19 mouse cellular contexts compared by ENCODE assay signal in the genomic region with DNA sequence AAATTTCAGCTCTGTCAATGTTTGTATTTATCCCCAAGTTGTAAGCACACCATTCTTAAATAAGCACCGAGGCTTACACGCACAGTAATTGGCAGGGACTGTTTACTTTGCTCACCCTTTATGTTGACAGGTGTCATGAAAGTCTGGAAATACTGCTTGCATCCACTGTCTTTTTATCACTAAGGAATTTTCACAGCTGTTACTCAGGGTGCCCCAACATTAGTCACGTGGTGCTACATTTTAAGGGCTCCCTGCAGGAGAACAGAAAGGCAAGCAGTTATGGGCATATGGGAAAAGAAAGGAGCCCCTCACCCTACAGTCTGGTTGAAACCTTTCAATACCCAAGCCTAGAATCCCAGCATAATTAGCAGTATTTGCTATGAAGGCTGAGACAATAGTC.
A peak's percentile ranks its signal among the peaks of the same experiment; 100 is the strongest.
DNase-seq lines count a peak whose midpoint lies in the region; ATAC-seq and TF ChIP-seq lines count a peak whose summit lies in the region.
"Had no signal": no experiment of that assay in that cellular context is flagged by ENCODE, and none has a peak within 500 bp of the region (broad histone marks: within the 10 kb centered on the region; RNA-seq: fewer than 3 reads in every experiment).

No protein-coding gene starts in this region.

- H3K79me2 ChIP-seq in myocyte (ENCODE audit: control insufficient read depth, insufficient read depth): no peaks in the 10 kb centered on the region

- 44% methylated on average over 3 of the region's 3 CpGs for WGBS in forebrain, embryonic 14.5 days
- 41% methylated on average over 3 of the region's 3 CpGs for WGBS in forebrain, postnatal 0 days
- 33% methylated on average over 3 of the region's 3 CpGs for WGBS in forebrain, embryonic 16.5 days
- 82% methylated on average over 3 of the region's 3 CpGs for WGBS in forebrain, embryonic 10.5 days

- no peak overlapping the region for H3K27ac ChIP-seq in forebrain, embryonic 14.5 days (ENCODE audit: low read depth, low read length)
- no peak overlapping the region for H3K27ac ChIP-seq in forebrain, postnatal 0 days (ENCODE audit: low read depth, low read length)
- H3K27ac ChIP-seq in forebrain, embryonic 16.5 days (ENCODE audit: low read length): no peak overlapping the region
- H3K27ac ChIP-seq in forebrain, embryonic 10.5 days: no peak overlapping the region
- H3K27ac ChIP-seq: embryonic facial prominence, embryonic 13.5 days; embryonic facial prominence, embryonic 15.5 days had no signal

- H3K4me1 ChIP-seq in forebrain, embryonic 14.5 days (ENCODE audit: control insufficient read depth, insufficient read depth, low read length): peaks cover 4% of the 10 kb centered on the region
- H3K4me1 ChIP-seq in forebrain, postnatal 0 days (ENCODE audit: insufficient read depth): no peaks in the 10 kb centered on the region
- peaks cover 7% of the 10 kb centered on the region for H3K4me1 ChIP-seq in forebrain, embryonic 16.5 days (replicated peaks; ENCODE audit: control insufficient read depth, insufficient read depth, low read length)
- peaks cover 15% of the 10 kb centered on the region for H3K4me1 ChIP-seq in forebrain, embryonic 10.5 days
- H3K4me1 ChIP-seq: embryonic facial prominence, embryonic 13.5 days; embryonic facial prominence, embryonic 15.5 days had no signal

- DNase-seq in forebrain, embryonic 14.5 days (ENCODE audit: low spot score): peak; percentile 64
- DNase-seq in forebrain, postnatal 0 days: no peak
- DNase-seq in forebrain, embryonic 10.5 days (ENCODE audit: extremely low spot score, low spot score): no peak
- DNase-seq in adrenal gland, adult 2 months: no peak
- DNase-seq: adrenal gland, adult 8-10 months; adrenal gland, postnatal 14 days; adrenal gland, postnatal 36 days; cerebellum, adult 11 months; cerebellum, adult 18-20 months; cerebellum, adult 8-10 months; cerebellum, adult 9-11 months; cerebellum, postnatal 14 days; cerebellum, postnatal 36 days; embryo, embryonic 11 days had no signal

- H3K27me3 ChIP-seq in forebrain, embryonic 14.5 days (replicated peaks; ENCODE audit: control insufficient read depth, insufficient read depth, low read length): no peaks in the 10 kb centered on the region
- H3K27me3 ChIP-seq in forebrain, postnatal 0 days (ENCODE audit: insufficient read depth, low read length): no peaks in the 10 kb centered on the region
- no peaks in the 10 kb centered on the region for H3K27me3 ChIP-seq in forebrain, embryonic 16.5 days (replicated peaks; ENCODE audit: control insufficient read depth, insufficient read depth, low read length)
- H3K27me3 ChIP-seq in forebrain, embryonic 10.5 days (ENCODE audit: poor library complexity, severe bottlenecking): no peaks in the 10 kb centered on the region
- no peaks in the 10 kb centered on the region for H3K27me3 ChIP-seq in myocyte (ENCODE audit: control insufficient read depth, insufficient read depth, insufficient read length)
- H3K27me3 ChIP-seq: embryonic facial prominence, embryonic 13.5 days; embryonic facial prominence, embryonic 15.5 days had no signal

- no peak overlapping the region for H3K4me2 ChIP-seq in forebrain, embryonic 14.5 days (ENCODE audit: low read length)
- H3K4me2 ChIP-seq in forebrain, postnatal 0 days (ENCODE audit: low read depth): no peak overlapping the region
- H3K4me2 ChIP-seq in forebrain, embryonic 16.5 days (ENCODE audit: low read length): no peak overlapping the region
- no peak overlapping the region for H3K4me2 ChIP-seq in myocyte (ENCODE audit: low read depth)
- H3K4me2 ChIP-seq: embryonic facial prominence, embryonic 13.5 days; embryonic facial prominence, embryonic 15.5 days had no signal

- H3K36me3 ChIP-seq in forebrain, embryonic 14.5 days (ENCODE audit: control insufficient read depth, insufficient read depth, low read length): no peaks in the 10 kb centered on the region
- H3K36me3 ChIP-seq in forebrain, postnatal 0 days (ENCODE audit: insufficient read depth): no peaks in the 10 kb centered on the region
- H3K36me3 ChIP-seq in forebrain, embryonic 16.5 days (ENCODE audit: control insufficient read depth, insufficient read depth): no peaks in the 10 kb centered on the region
- H3K36me3 ChIP-seq in forebrain, embryonic 10.5 days (replicated peaks): no peaks in the 10 kb centered on the region
- no peaks in the 10 kb centered on the region for H3K36me3 ChIP-seq in myocyte (ENCODE audit: control insufficient read depth, insufficient read depth)
- H3K36me3 ChIP-seq: embryonic facial prominence, embryonic 13.5 days; embryonic facial prominence, embryonic 15.5 days had no signal

- ATAC-seq in forebrain, embryonic 14.5 days: peak; percentile 83
- ATAC-seq in forebrain, postnatal 0 days: no peak
- ATAC-seq in forebrain, embryonic 16.5 days: peak; percentile 57; the same call in 1 of the 2 replicates

- no peaks in the 10 kb centered on the region for H3K9me3 ChIP-seq in forebrain, embryonic 14.5 days (replicated peaks; ENCODE audit: control insufficient read depth, low read length)
- no peaks in the 10 kb centered on the region for H3K9me3 ChIP-seq in forebrain, postnatal 0 days (ENCODE audit: low read length)
- no peaks in the 10 kb centered on the region for H3K9me3 ChIP-seq in forebrain, embryonic 16.5 days (ENCODE audit: control insufficient read depth, low read length)
- H3K9me3 ChIP-seq in forebrain, embryonic 10.5 days: no peaks in the 10 kb centered on the region
- H3K9me3 ChIP-seq: embryonic facial prominence, embryonic 13.5 days; embryonic facial prominence, embryonic 15.5 days had no signal

- H3ac ChIP-seq in myocyte (ENCODE audit: control insufficient read depth, insufficient read length): no peak overlapping the region

- TF ChIP-seq POLR2A in myocyte (IDR thresholded peaks at IDR 0.05; ENCODE audit: insufficient read length, low read depth): no peak

- TF ChIP-seq CTCF in forebrain, postnatal 0 days (IDR thresholded peaks at IDR 0.05; ENCODE audit: low read depth): no peak

- H3K4me3 ChIP-seq in forebrain, embryonic 14.5 days (ENCODE audit: low read depth, low read length): no peak overlapping the region
- no peak overlapping the region for H3K4me3 ChIP-seq in forebrain, postnatal 0 days (ENCODE audit: low read depth, low read length)
- no peak overlapping the region for H3K4me3 ChIP-seq in forebrain, embryonic 16.5 days (replicated peaks; ENCODE audit: low read length)
- H3K4me3 ChIP-seq in forebrain, embryonic 10.5 days: no peak overlapping the region
- H3K4me3 ChIP-seq in myocyte: no peak overlapping the region
- H3K4me3 ChIP-seq: embryonic facial prominence, embryonic 13.5 days; embryonic facial prominence, embryonic 15.5 days; erythroblast, embryonic 14.5 days had no signal

- no peak overlapping the region for H3K9ac ChIP-seq in forebrain, embryonic 14.5 days (ENCODE audit: low read length)
- H3K9ac ChIP-seq in forebrain, postnatal 0 days: no peak overlapping the region
- H3K9ac ChIP-seq in forebrain, embryonic 16.5 days (replicated peaks; ENCODE audit: low read depth, low read length): no peak overlapping the region
- H3K9ac ChIP-seq: embryonic facial prominence, embryonic 13.5 days; embryonic facial prominence, embryonic 15.5 days had no signal

TF ChIP-seq in myocyte, 11 proteins besides CTCF, POLR2A, EP300 and RAD21:
- TF ChIP-seq USF1 (IDR thresholded peaks at IDR 0.05; ENCODE audit: low read depth) (peak; percentile 66), MYOD1 (IDR thresholded peaks at IDR 0.05; ENCODE audit: control insufficient read depth in 1 of 3, insufficient read length in 2 of 3, low read depth in 2 of 3) (no peak)
